Mouse (Mus musculus) cortical plate, adult 2 months (tissue): ENCODE data around the gene Tas2r135.

ENCODE experiments used
- CTCF ChIP-seq: fragments of 200-500 bp; IDR thresholded peaks from 2 replicates; pipeline ENCODE4 v1.5.1; 2011; ENCODE audit warnings: mild to moderate bottlenecking, control low read depth, low read length; ENCODE audit not compliant: insufficient read depth; ENCODE audit errors: extremely low read depth
- POLR2A ChIP-seq: fragments of 200-500 bp; IDR thresholded peaks from 2 replicates; pipeline ENCODE4 v1.6.1; 2011; ENCODE audit warnings: mild to moderate bottlenecking, low read length, control low read depth; ENCODE audit not compliant: insufficient read depth; ENCODE audit errors: extremely low read depth

DNA sequence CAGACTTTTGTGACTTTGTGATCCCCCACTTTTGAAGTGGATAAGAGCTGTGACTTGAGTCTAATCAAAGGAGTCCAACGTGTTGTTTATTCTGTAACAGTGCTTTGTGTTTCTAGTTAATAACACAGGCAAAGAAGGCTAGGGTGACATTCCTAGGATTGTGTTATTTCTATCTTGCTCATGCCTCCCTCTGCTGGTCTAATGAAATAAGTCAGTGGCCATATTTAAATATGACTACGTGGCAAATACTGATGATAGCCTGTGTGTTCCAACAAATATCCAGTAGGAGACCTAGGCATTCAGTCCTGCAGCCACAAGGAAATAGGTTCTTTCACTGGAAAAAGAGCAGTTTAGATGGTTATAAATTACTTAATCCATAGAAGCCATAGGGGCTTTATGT is 28.3 kb downstream of the Tas2r135 start:
- TF ChIP-seq POLR2A (no peak), CTCF (no peak)
